Mouse (Mus musculus) mammary gland, adult 2 months (tissue): ENCODE data around the gene Ahcy. TPM values are rescaled to one million over a fixed set of nuclear protein-coding genes. Genes with fewer than 3 reads are reported as not detected.

Experiments used
- polyA plus RNA-seq: library from polyadenylated mRNA; depleted of rRNA; stranded (reverse); fragments of >200 nt; gene quantifications from 2 replicates; pipeline ENCODE4 v1.2.3, GENCODE M21; 2012; ENCODE audit warnings: low replicate concordance; rRNA removed

The Ahcy gene
- polyA plus RNA-seq, result 38.4 and 40.2 TPM in 2 replicates

GRCm38 (mm10) chr2:155073978-155074765, at the start of gene Ahcy:
Gene Ahcy, minus strand, starts transcription at chr2:155074497.

DNA sequence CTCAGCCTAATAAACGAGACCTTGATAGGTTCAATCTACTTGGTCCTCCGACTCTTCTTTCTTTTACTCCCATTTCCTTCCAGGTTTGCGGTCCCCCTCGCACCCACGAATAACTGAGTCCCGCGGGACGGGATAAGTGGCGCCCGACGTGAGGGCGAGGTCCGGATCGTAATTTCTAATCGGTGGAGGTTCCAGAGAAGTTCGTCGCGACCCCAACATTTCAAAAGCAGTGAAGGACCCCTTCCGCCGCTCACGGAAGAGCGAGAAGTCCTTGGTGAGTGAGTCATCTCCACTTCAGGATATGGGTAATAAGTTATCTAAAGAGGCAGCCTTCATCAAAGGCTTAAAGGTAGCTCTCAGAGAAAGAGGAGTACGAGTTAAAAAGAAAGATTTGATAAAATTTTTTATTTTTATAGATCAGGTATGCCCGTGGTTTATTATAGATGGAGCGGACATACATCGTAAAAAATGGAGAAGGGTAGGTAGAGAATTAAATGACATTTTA, 56.0 kb downstream of the Ahcy start, which contains the start of gene Gm14226:
TSS of gene Gm14226 (plus strand) at position 16 of the 505 bp plus-strand sequence.

Other genes with a start within 250 kb of the Ahcy start
- 4.4 and 15.5 TPM in 2 replicates for gene Eif2s2, start 181.6 kb downstream of the Ahcy start, polyA plus RNA-seq
- gene Gm14226, start 56.2 kb downstream of the Ahcy start, polyA plus RNA-seq, result not detected in 2 replicates
- gene Itch, start 59.0 kb upstream of the Ahcy start, polyA plus RNA-seq, result 4.6 and 8.3 TPM in 2 replicates
- 178 and 324 TPM in 2 replicates for gene Dynlrb1, start 162.0 kb upstream of the Ahcy start, polyA plus RNA-seq
- 314 and 618 TPM in 2 replicates for gene Map1lc3a, start 201.8 kb upstream of the Ahcy start, polyA plus RNA-seq